11 mouse cellular contexts compared by ENCODE assay signal in genomic region chr9:47838890-47839691, GRCm38 (mm10).
DNase-seq lines count a peak whose midpoint lies in the region; ATAC-seq lines count a peak whose summit lies in the region.
"Had no signal": no experiment of that assay in that cellular context is flagged by ENCODE, and none has a peak within 500 bp of the region (broad histone marks: within the 10 kb centered on the region; RNA-seq: fewer than 3 reads in every experiment).

No protein-coding gene starts in this region.

- no peak overlapping the region for H3K4me3 ChIP-seq in embryonic facial prominence, embryonic 13.5 days
- H3K4me3 ChIP-seq in hindbrain, embryonic 11.5 days (ENCODE audit: low read depth, low read length) = no peak overlapping the region
- no peak overlapping the region for H3K4me3 ChIP-seq in midbrain, embryonic 11.5 days (ENCODE audit: low read depth, low read length)
- H3K4me3 ChIP-seq in liver, embryonic 12.5 days = no peak overlapping the region
- H3K4me3 ChIP-seq in liver, embryonic 11.5 days (ENCODE audit: low read depth, low read length) = no peak overlapping the region
- H3K4me3 ChIP-seq: heart, embryonic 10.5 days; left cerebral cortex, adult 2 months had no signal

- peak; percentile 64 to 83 for DNase-seq in layer of hippocampus, adult 18-20 months (ENCODE audit: low spot score in 2 of 2)
- DNase-seq in layer of hippocampus, postnatal 25 days (ENCODE audit: extremely low spot score in 1 of 2, low spot score in 1 of 2) = no peak
- peak; percentile 42 for DNase-seq in hindbrain, embryonic 11.5 days (ENCODE audit: low spot score)
- no peak for DNase-seq in midbrain, embryonic 11.5 days (ENCODE audit: low spot score, missing footprints)
- no peak for DNase-seq in cerebellum, adult 11 months
- DNase-seq in liver, embryonic 11.5 days (ENCODE audit: low spot score) = no peak

- no peaks in the 10 kb centered on the region for H3K36me3 ChIP-seq in embryonic facial prominence, embryonic 13.5 days
- H3K36me3 ChIP-seq in hindbrain, embryonic 11.5 days (ENCODE audit: control insufficient read depth, insufficient read depth, low read length) = no peaks in the 10 kb centered on the region
- no peaks in the 10 kb centered on the region for H3K36me3 ChIP-seq in midbrain, embryonic 11.5 days (ENCODE audit: control insufficient read depth, insufficient read depth, low read length)
- H3K36me3 ChIP-seq in liver, embryonic 12.5 days = no peaks in the 10 kb centered on the region
- H3K36me3 ChIP-seq in liver, embryonic 11.5 days (ENCODE audit: control insufficient read depth, insufficient read depth, low read length) = no peaks in the 10 kb centered on the region
- H3K36me3 ChIP-seq: heart, embryonic 10.5 days had no signal

- H3K27me3 ChIP-seq in embryonic facial prominence, embryonic 13.5 days = peaks cover 5% of the 10 kb centered on the region; the same call in 1 of the 2 replicates
- no peaks in the 10 kb centered on the region for H3K27me3 ChIP-seq in hindbrain, embryonic 11.5 days (ENCODE audit: control insufficient read depth, insufficient read depth, low read length)
- H3K27me3 ChIP-seq in midbrain, embryonic 11.5 days (ENCODE audit: control insufficient read depth, insufficient read depth, low read length) = no peaks in the 10 kb centered on the region
- H3K27me3 ChIP-seq in liver, embryonic 12.5 days (replicated peaks) = no peaks in the 10 kb centered on the region
- no peaks in the 10 kb centered on the region for H3K27me3 ChIP-seq in liver, embryonic 11.5 days (replicated peaks; ENCODE audit: control insufficient read depth, insufficient read depth, low read length)

- H3K4me2 ChIP-seq in embryonic facial prominence, embryonic 13.5 days = 0 out of 2 replicates have a peak overlapping the region, but pooled peaks have one; percentile 7
- no peak overlapping the region for H3K4me2 ChIP-seq in hindbrain, embryonic 11.5 days (replicated peaks; ENCODE audit: low read depth, low read length)
- H3K4me2 ChIP-seq in midbrain, embryonic 11.5 days = no peak overlapping the region
- no peak overlapping the region for H3K4me2 ChIP-seq in liver, embryonic 12.5 days
- H3K4me2 ChIP-seq in liver, embryonic 11.5 days = no peak overlapping the region

- H3K9me3 ChIP-seq in embryonic facial prominence, embryonic 13.5 days = no peaks in the 10 kb centered on the region
- H3K9me3 ChIP-seq in hindbrain, embryonic 11.5 days (ENCODE audit: control insufficient read depth, low read length) = no peaks in the 10 kb centered on the region
- H3K9me3 ChIP-seq in midbrain, embryonic 11.5 days (ENCODE audit: control insufficient read depth, low read length) = no peaks in the 10 kb centered on the region
- H3K9me3 ChIP-seq in liver, embryonic 12.5 days (replicated peaks) = no peaks in the 10 kb centered on the region
- H3K9me3 ChIP-seq in liver, embryonic 11.5 days (ENCODE audit: control insufficient read depth, low read length) = no peaks in the 10 kb centered on the region
- H3K9me3 ChIP-seq: heart, embryonic 10.5 days had no signal

- no peak for ATAC-seq in embryonic facial prominence, embryonic 13.5 days (ENCODE audit: insufficient number of reproducible peaks, insufficient read depth, low FRiP score, low TSS enrichment, low read depth)
- peak; percentile 72 for ATAC-seq in hindbrain, embryonic 11.5 days (ENCODE audit: low FRiP score)
- peak; percentile 61; the same call in 1 of the 2 replicates for ATAC-seq in midbrain, embryonic 11.5 days (ENCODE audit: low FRiP score)
- ATAC-seq in liver, embryonic 12.5 days = no peak
- no peak for ATAC-seq in liver, embryonic 11.5 days (replicated peaks; ENCODE audit: low FRiP score)

- WGBS in embryonic facial prominence, embryonic 13.5 days = 22% methylated on average over 15 of the region's 15 CpGs
- WGBS in hindbrain, embryonic 11.5 days = 27% methylated on average over 15 of the region's 15 CpGs
- WGBS in midbrain, embryonic 11.5 days = 13% methylated on average over 15 of the region's 15 CpGs
- WGBS in liver, embryonic 12.5 days (ENCODE audit: insufficient replicate concordance) = 52% methylated on average over 15 of the region's 15 CpGs
- WGBS in liver, embryonic 11.5 days = 43% methylated on average over 15 of the region's 15 CpGs

- peaks cover 18% of the 10 kb centered on the region for H3K4me1 ChIP-seq in embryonic facial prominence, embryonic 13.5 days
- H3K4me1 ChIP-seq in hindbrain, embryonic 11.5 days (replicated peaks; ENCODE audit: control insufficient read depth, insufficient read depth, low read length) = peaks cover 7% of the 10 kb centered on the region; the same call in 1 of the 2 replicates
- H3K4me1 ChIP-seq in midbrain, embryonic 11.5 days (ENCODE audit: control insufficient read depth, insufficient read depth, low read length) = peaks cover 16% of the 10 kb centered on the region
- H3K4me1 ChIP-seq in liver, embryonic 12.5 days = no peaks in the 10 kb centered on the region
- H3K4me1 ChIP-seq in liver, embryonic 11.5 days (replicated peaks; ENCODE audit: control insufficient read depth, insufficient read depth, low read length) = no peaks in the 10 kb centered on the region

- H3K9ac ChIP-seq in embryonic facial prominence, embryonic 13.5 days = no peak overlapping the region
- no peak overlapping the region for H3K9ac ChIP-seq in hindbrain, embryonic 11.5 days (ENCODE audit: low read depth, low read length)
- H3K9ac ChIP-seq in midbrain, embryonic 11.5 days (ENCODE audit: low read length) = no peak overlapping the region
- no peak overlapping the region for H3K9ac ChIP-seq in liver, embryonic 12.5 days
- no peak overlapping the region for H3K9ac ChIP-seq in liver, embryonic 11.5 days (ENCODE audit: low read depth, low read length)

- H3K27ac ChIP-seq in embryonic facial prominence, embryonic 13.5 days = peak overlapping the region; percentile 48; the same call in 1 of the 2 replicates
- H3K27ac ChIP-seq in hindbrain, embryonic 11.5 days (ENCODE audit: low read depth, low read length) = peak overlapping the region; percentile 20; the same call in 1 of the 2 replicates
- H3K27ac ChIP-seq in midbrain, embryonic 11.5 days (ENCODE audit: low read depth, low read length) = no peak overlapping the region
- H3K27ac ChIP-seq in liver, embryonic 12.5 days = no peak overlapping the region
- no peak overlapping the region for H3K27ac ChIP-seq in liver, embryonic 11.5 days (ENCODE audit: low read depth, low read length)
- H3K27ac ChIP-seq: heart, embryonic 10.5 days; left cerebral cortex, adult 2 months; macrophage had no signal

Comparison
In these comparisons a context has a peak if more than half of its experiments do, and no peak if none do; other contexts are left out.
1. DNase-seq: peak in layer of hippocampus, adult 18-20 months (2 of 2) and hindbrain, embryonic 11.5 days (single experiment); none in layer of hippocampus, postnatal 25 days (0 of 2), midbrain, embryonic 11.5 days (single experiment), cerebellum, adult 11 months (single experiment) and liver, embryonic 11.5 days (single experiment).
2. ATAC-seq: peak in hindbrain, embryonic 11.5 days (single experiment) and midbrain, embryonic 11.5 days (single experiment); none in embryonic facial prominence, embryonic 13.5 days (single experiment), liver, embryonic 12.5 days (single experiment) and liver, embryonic 11.5 days (single experiment).
3. H3K27ac ChIP-seq: peak in embryonic facial prominence, embryonic 13.5 days (single experiment) and hindbrain, embryonic 11.5 days (single experiment); none in midbrain, embryonic 11.5 days (single experiment), liver, embryonic 12.5 days (single experiment) and liver, embryonic 11.5 days (single experiment).